Mouse (Mus musculus) midbrain, embryonic 10.5 days (tissue): ENCODE results near the gene Bmp10. TPM values are rescaled to one million over a fixed set of nuclear protein-coding genes. Genes with fewer than 3 reads are reported as not detected.

Experiments used
- DNase-seq: peaks from one replicate; pipeline ENCODE4 v3.0.0-alpha.2; 2017; ENCODE audit warnings: low spot score
- H3K27ac ChIP-seq: fragments of 300-500 bp; sonication (generic); replicated peaks from 2 replicates; pipeline ENCODE4 v1.5.1; 2016; ENCODE audit warnings: mild to moderate bottlenecking
- H3K27me3 ChIP-seq: fragments of 300-500 bp; sonication (generic); 2 replicates; pipeline ENCODE4 v1.6.1; 2016; ENCODE audit warnings: low read depth, mild to moderate bottlenecking; ENCODE audit not compliant: poor library complexity, severe bottlenecking
- H3K36me3 ChIP-seq: fragments of 300-500 bp; sonication (generic); 2 replicates; pipeline ENCODE4 v1.6.1; 2016; ENCODE audit warnings: mild to moderate bottlenecking, moderate library complexity
- H3K4me1 ChIP-seq: fragments of 300-500 bp; sonication (generic); 2 replicates; pipeline ENCODE4 v1.6.1; 2016
- H3K4me3 ChIP-seq: fragments of 300-500 bp; sonication (generic); 2 replicates; pipeline ENCODE4 v1.5.1; 2016; ENCODE audit warnings: mild to moderate bottlenecking, moderate library complexity
- H3K9me3 ChIP-seq: fragments of 300-500 bp; sonication (generic); replicated peaks from 2 replicates; pipeline ENCODE4 v1.6.1; 2016; ENCODE audit warnings: mild to moderate bottlenecking
- WGBS: fragments of 180-500 bp; shearing (Covaris S2); methylation state at CpG from one replicate; pipeline ENCODE4 v1.1.7; 2016; 5-methylcytosine and 5-hydroxymethylcytosine counted together
- polyA plus RNA-seq: library from polyadenylated mRNA; unstranded; fragments of >200 nt; fragmentation: Nextera tagmentation; extraction: Ambion mirVana; gene quantifications from 2 replicates; pipeline ENCODE4 v1.2.1, GENCODE M21; 2016

Bmp10 gene
- polyA plus RNA-seq, 1 experiment from 2014 or later, result not detected

GRCm38 (mm10) chr6:87412011-87412410 is 16.8 kb upstream of the Bmp10 start:
- H3K9me3 ChIP-seq, result peaks cover 5% of the 10 kb centered on the region; the same call in 1 of the 2 replicates
- no peaks in the 10 kb centered on the region for H3K27me3 ChIP-seq
- no peaks in the 10 kb centered on the region for H3K36me3 ChIP-seq
- peaks cover 15% of the 10 kb centered on the region for H3K4me1 ChIP-seq
- no peak for DNase-seq
- 54% methylated on average over 3 of the region's 3 CpGs for WGBS
- no peak overlapping the region for H3K4me3 ChIP-seq
- H3K27ac ChIP-seq, result no peak overlapping the region

GRCm38 (mm10) chr6:87422304-87422703 is 6.5 kb upstream of the Bmp10 start:
- H3K4me1 ChIP-seq, result no peaks in the 10 kb centered on the region
- no peaks in the 10 kb centered on the region for H3K27me3 ChIP-seq
- WGBS, result 82% methylated on average over 7 of the region's 7 CpGs
- H3K27ac ChIP-seq, result no peak overlapping the region
- H3K9me3 ChIP-seq, result no peaks in the 10 kb centered on the region
- H3K36me3 ChIP-seq, result no peaks in the 10 kb centered on the region
- H3K4me3 ChIP-seq, result no peak overlapping the region
- DNase-seq, result no peak

DNA sequence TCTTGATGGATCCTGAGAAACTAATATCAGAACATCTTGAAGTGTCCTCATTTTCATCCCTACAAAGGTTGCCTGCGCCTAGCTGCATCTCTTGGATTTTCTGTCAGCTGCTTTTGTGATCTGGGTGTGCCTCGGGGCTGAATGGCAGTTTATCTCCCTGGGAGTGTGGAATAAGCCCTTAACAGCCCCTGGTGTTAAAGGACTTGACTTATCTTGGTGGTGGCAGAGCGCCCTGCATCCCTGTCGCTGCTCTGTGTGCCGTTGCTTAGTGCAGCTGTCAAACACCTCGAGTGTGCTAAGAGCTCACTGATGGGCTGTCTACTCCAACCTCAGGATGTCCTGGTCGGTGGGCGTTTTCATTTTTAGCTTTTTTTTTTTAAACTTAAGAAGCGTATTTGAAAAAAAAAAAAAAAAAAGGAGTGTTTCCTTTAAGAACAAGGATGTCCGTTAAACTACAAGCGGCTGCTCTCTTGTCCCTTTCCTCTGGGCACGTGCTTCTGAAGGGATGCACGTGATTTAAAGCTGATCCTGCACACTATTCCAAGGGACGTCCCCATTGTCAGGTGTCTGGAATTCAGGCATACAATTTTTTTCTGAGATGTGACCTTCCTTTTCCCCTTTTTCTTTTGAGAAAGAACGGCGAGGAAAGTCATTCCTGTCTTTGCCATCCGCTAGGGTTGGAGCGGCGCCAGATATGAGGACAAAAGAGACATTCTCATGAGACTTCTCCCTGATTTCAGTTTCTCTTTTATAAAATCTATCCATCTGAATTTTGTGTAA is 4.6 kb upstream of the Bmp10 start:
- DNase-seq, result no peak
- Histone ChIP-seq H3K9me3 (no peaks in the 10 kb centered on the region), H3K4me1 (peaks cover 5% of the 10 kb centered on the region; the same call in 1 of the 2 replicates), H3K4me3 (no peak overlapping the region), H3K27me3 (no peaks in the 10 kb centered on the region), H3K27ac (no peak overlapping the region), H3K36me3 (no peaks in the 10 kb centered on the region)
- 82% methylated on average over 19 of the region's 19 CpGs for WGBS

GRCm38 (mm10) chr6:87426954-87427353 is 1.8 kb upstream of the Bmp10 start:
- no peak overlapping the region for H3K27ac ChIP-seq
- H3K4me3 ChIP-seq, result no peak overlapping the region
- H3K27me3 ChIP-seq, result no peaks in the 10 kb centered on the region
- peaks cover 5% of the 10 kb centered on the region; the same call in 1 of the 2 replicates for H3K4me1 ChIP-seq
- H3K9me3 ChIP-seq, result no peaks in the 10 kb centered on the region
- H3K36me3 ChIP-seq, result no peaks in the 10 kb centered on the region
- DNase-seq, result no peak
- 81% methylated on average over 5 of the region's 5 CpGs for WGBS

DNA sequence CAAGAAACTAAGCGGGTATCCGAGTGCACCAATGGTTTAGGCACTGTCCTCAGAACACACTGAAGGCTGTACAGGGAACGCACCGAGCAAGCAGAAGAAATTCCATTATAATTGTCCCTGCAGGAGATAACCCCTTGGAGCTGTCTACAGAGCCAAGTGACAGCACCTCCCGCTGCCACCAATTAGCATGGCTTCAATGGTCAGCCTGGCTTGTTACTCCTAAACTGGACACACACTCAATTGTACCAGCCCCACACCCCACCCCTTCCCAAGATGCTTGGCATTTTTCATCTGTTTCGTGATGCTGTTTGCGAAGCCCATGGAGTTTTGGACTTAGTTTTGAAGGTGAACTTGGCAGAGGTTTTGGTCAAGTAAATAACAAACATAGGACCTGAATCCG is 1.2 kb upstream of the Bmp10 start:
- Histone ChIP-seq H3K4me3 (no peak overlapping the region), H3K36me3 (no peaks in the 10 kb centered on the region), H3K27ac (no peak overlapping the region), H3K4me1 (peaks cover 5% of the 10 kb centered on the region; the same call in 1 of the 2 replicates), H3K9me3 (no peaks in the 10 kb centered on the region), H3K27me3 (no peaks in the 10 kb centered on the region)
- DNase-seq, result no peak
- 67% methylated on average over 8 of the region's 8 CpGs for WGBS

GRCm38 (mm10) chr6:87435791-87436190 is 7.0 kb downstream of the Bmp10 start:
- Histone ChIP-seq H3K4me3 (no peak overlapping the region), H3K36me3 (no peaks in the 10 kb centered on the region), H3K4me1 (peaks cover 6% of the 10 kb centered on the region), H3K9me3 (no peaks in the 10 kb centered on the region), H3K27me3 (no peaks in the 10 kb centered on the region), H3K27ac (no peak overlapping the region)
- WGBS, result 82% methylated on average over 3 of the region's 3 CpGs
- no peak for DNase-seq

DNA sequence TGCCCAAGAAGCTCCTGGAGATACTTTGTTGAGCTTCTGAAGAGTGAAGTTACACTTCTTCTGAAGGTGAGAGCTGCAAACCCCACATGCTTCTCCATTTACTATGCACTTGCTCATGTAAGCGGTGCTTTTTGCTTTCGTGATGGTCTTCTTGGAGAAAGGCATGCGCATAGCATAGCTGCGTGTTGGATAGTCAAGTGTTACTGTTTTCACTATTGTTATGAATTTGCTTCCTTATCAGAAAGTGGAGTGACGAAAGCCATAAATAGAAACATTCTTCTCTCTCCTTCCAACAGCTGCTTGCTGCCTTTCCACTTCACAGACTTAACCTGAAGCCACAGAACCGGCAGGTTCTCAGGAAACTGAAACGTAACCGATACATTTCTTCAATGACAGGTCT is 8.0 kb downstream of the Bmp10 start:
- no peaks in the 10 kb centered on the region for H3K9me3 ChIP-seq
- DNase-seq, result no peak
- H3K27me3 ChIP-seq, result no peaks in the 10 kb centered on the region
- H3K27ac ChIP-seq, result no peak overlapping the region
- no peaks in the 10 kb centered on the region for H3K36me3 ChIP-seq
- H3K4me1 ChIP-seq, result peaks cover 8% of the 10 kb centered on the region
- H3K4me3 ChIP-seq, result no peak overlapping the region
- 92% methylated on average over 8 of the region's 8 CpGs for whole genome bisulfite sequencing

- Histone ChIP-seq H3K36me3 (no peaks in the 10 kb centered on the region), H3K4me1 (peaks cover 15% of the 10 kb centered on the region), H3K27me3 (no peaks in the 10 kb centered on the region), H3K27ac (no peak overlapping the region), H3K4me3 (no peak overlapping the region), H3K9me3 (no peaks in the 10 kb centered on the region)
- WGBS, result 88% methylated on average over 11 of the region's 11 CpGs
- DNase-seq, result no peak
Measured at GRCm38 (mm10) chr6:87443253-87443652, 14.5 kb downstream of the Bmp10 start.

GRCm38 (mm10) chr6:87445222-87445621 is 16.4 kb downstream of the Bmp10 start:
- H3K27ac ChIP-seq, result no peak overlapping the region
- DNase-seq, result no peak
- whole genome bisulfite sequencing, result 87% methylated on average over 7 of the region's 7 CpGs
- H3K9me3 ChIP-seq, result no peaks in the 10 kb centered on the region
- H3K36me3 ChIP-seq, result no peaks in the 10 kb centered on the region
- H3K27me3 ChIP-seq, result no peaks in the 10 kb centered on the region
- H3K4me3 ChIP-seq, result no peak overlapping the region
- peaks cover 10% of the 10 kb centered on the region for H3K4me1 ChIP-seq

- peaks cover 3% of the 10 kb centered on the region for H3K4me1 ChIP-seq
- no peak for DNase-seq
- 92% methylated on average over 4 of the region's 4 CpGs for WGBS
- H3K9me3 ChIP-seq, result no peaks in the 10 kb centered on the region
- no peaks in the 10 kb centered on the region for H3K27me3 ChIP-seq
- no peak overlapping the region for H3K4me3 ChIP-seq
- H3K36me3 ChIP-seq, result no peaks in the 10 kb centered on the region
- no peak overlapping the region for H3K27ac ChIP-seq
Measured at GRCm38 (mm10) chr6:87447217-87447616, 18.4 kb downstream of the Bmp10 start.

- no peak overlapping the region for H3K27ac ChIP-seq
- no peaks in the 10 kb centered on the region for H3K4me1 ChIP-seq
- 87% methylated on average over 3 of the region's 3 CpGs for WGBS
- no peak for DNase-seq
- no peaks in the 10 kb centered on the region for H3K36me3 ChIP-seq
- no peaks in the 10 kb centered on the region for H3K27me3 ChIP-seq
- no peak overlapping the region for H3K4me3 ChIP-seq
- no peaks in the 10 kb centered on the region for H3K9me3 ChIP-seq
Measured at GRCm38 (mm10) chr6:87449534-87449933, 20.7 kb downstream of the Bmp10 start.

GRCm38 (mm10) chr6:87451016-87451415 is 22.2 kb downstream of the Bmp10 start:
- Histone ChIP-seq H3K9me3 (no peaks in the 10 kb centered on the region), H3K36me3 (no peaks in the 10 kb centered on the region), H3K4me1 (no peaks in the 10 kb centered on the region), H3K27me3 (no peaks in the 10 kb centered on the region), H3K4me3 (no peak overlapping the region), H3K27ac (no peak overlapping the region)
- WGBS, result 72% methylated on average over 3 of the region's 3 CpGs
- no peak for DNase-seq

DNA sequence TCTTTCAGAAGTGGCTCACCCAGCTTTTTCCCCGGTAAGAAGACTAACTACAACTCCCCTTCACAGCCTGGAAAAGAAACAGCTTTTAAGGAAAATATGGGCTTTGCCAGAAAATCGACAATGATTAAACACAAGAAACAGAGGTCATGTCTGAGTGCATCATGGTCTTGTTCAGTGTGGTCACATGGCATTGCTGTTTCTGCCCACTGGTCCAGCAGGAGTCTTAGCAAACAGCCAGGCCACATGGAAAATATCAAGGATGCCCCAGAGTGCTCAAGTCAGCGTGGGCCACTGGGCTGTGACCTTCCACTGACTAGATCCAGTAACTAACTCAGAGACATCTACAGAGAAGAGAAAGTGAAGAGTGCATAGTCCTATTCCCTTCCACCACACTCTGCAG is 23.0 kb downstream of the Bmp10 start:
- Histone ChIP-seq H3K4me1 (no peaks in the 10 kb centered on the region), H3K9me3 (no peaks in the 10 kb centered on the region), H3K36me3 (no peaks in the 10 kb centered on the region), H3K4me3 (no peak overlapping the region), H3K27ac (no peak overlapping the region), H3K27me3 (no peaks in the 10 kb centered on the region)
- WGBS, result 81% methylated on average over 3 of the region's 3 CpGs
- no peak for DNase-seq
